Mouse (Mus musculus): ENCODE results near the gene Ddx39. TPM values are rescaled to one million over a fixed set of nuclear protein-coding genes. Genes with fewer than 3 reads are reported as not detected.

Gene Ddx39
- polyA plus RNA-seq, 1 experiment from 2014 or later = 92.4 TPM

GRCm38 (mm10) chr8:83725521-83726102 lies 10.6 kb downstream of the Ddx39 start:
- Histone ChIP-seq H3K27ac (ENCODE audit: low read length) (no peak overlapping the region), H3K9me3 (replicated peaks; ENCODE audit: control insufficient read depth, low read length, poor library complexity, severe bottlenecking) (no peaks in the 10 kb centered on the region), H3K4me3 (ENCODE audit: low read depth, low read length) (no peak overlapping the region), H3K9ac (ENCODE audit: low read depth, low read length) (no peak overlapping the region), H3K4me1 (ENCODE audit: control insufficient read depth, insufficient read depth, low read length) (no peaks in the 10 kb centered on the region), H3K27me3 (ENCODE audit: control insufficient read depth, insufficient read depth, low read depth, low read length) (no peaks in the 10 kb centered on the region), H3K4me2 (ENCODE audit: low read length) (no peak overlapping the region), H3K36me3 (ENCODE audit: control insufficient read depth, insufficient read depth, low read length) (peaks cover 34% of the 10 kb centered on the region)
- WGBS = 95% methylated on average over 8 of the region's 8 CpGs
- no peak for ATAC-seq

GRCm38 (mm10) chr8:83729009-83729807 lies 14.2 kb downstream of the Ddx39 start:
- Histone ChIP-seq H3K9ac (ENCODE audit: low read depth, low read length) (no peak overlapping the region), H3K27me3 (ENCODE audit: control insufficient read depth, insufficient read depth, low read depth, low read length) (no peaks in the 10 kb centered on the region), H3K4me2 (ENCODE audit: low read length) (no peak overlapping the region), H3K4me3 (ENCODE audit: low read depth, low read length) (no peak overlapping the region), H3K4me1 (ENCODE audit: control insufficient read depth, insufficient read depth, low read length) (no peaks in the 10 kb centered on the region), H3K36me3 (ENCODE audit: control insufficient read depth, insufficient read depth, low read length) (peaks cover 6% of the 10 kb centered on the region), H3K9me3 (replicated peaks; ENCODE audit: control insufficient read depth, low read length, poor library complexity, severe bottlenecking) (no peaks in the 10 kb centered on the region), H3K27ac (ENCODE audit: low read length) (no peak overlapping the region)
- WGBS = 84% methylated on average over 11 of the region's 11 CpGs
- no peak for ATAC-seq

- H3K9ac ChIP-seq (ENCODE audit: low read depth, low read length) = no peak overlapping the region
- no peak overlapping the region for H3K4me2 ChIP-seq (ENCODE audit: low read length)
- no peaks in the 10 kb centered on the region for H3K27me3 ChIP-seq (ENCODE audit: control insufficient read depth, insufficient read depth, low read depth, low read length)
- H3K4me3 ChIP-seq (ENCODE audit: low read depth, low read length) = no peak overlapping the region
- no peak overlapping the region for H3K27ac ChIP-seq (ENCODE audit: low read length)
- H3K9me3 ChIP-seq (replicated peaks; ENCODE audit: control insufficient read depth, low read length, poor library complexity, severe bottlenecking) = no peaks in the 10 kb centered on the region
- no peaks in the 10 kb centered on the region for H3K4me1 ChIP-seq (ENCODE audit: control insufficient read depth, insufficient read depth, low read length)
- 64% methylated on average over 5 of the region's 5 CpGs for WGBS
- ATAC-seq = no peak
- H3K36me3 ChIP-seq (ENCODE audit: control insufficient read depth, insufficient read depth, low read length) = no peaks in the 10 kb centered on the region
Measured at GRCm38 (mm10) chr8:83731906-83732305, 16.9 kb downstream of the Ddx39 start.

GRCm38 (mm10) chr8:83732919-83733318 lies 17.9 kb downstream of the Ddx39 start:
- no peak overlapping the region for H3K27ac ChIP-seq (ENCODE audit: low read length)
- no peaks in the 10 kb centered on the region for H3K36me3 ChIP-seq (ENCODE audit: control insufficient read depth, insufficient read depth, low read length)
- no peak overlapping the region for H3K9ac ChIP-seq (ENCODE audit: low read depth, low read length)
- no peak overlapping the region for H3K4me2 ChIP-seq (ENCODE audit: low read length)
- no peaks in the 10 kb centered on the region for H3K27me3 ChIP-seq (ENCODE audit: control insufficient read depth, insufficient read depth, low read depth, low read length)
- no peaks in the 10 kb centered on the region for H3K4me1 ChIP-seq (ENCODE audit: control insufficient read depth, insufficient read depth, low read length)
- WGBS = 86% methylated on average over 6 of the region's 6 CpGs
- no peak for ATAC-seq
- H3K4me3 ChIP-seq (ENCODE audit: low read depth, low read length) = no peak overlapping the region
- H3K9me3 ChIP-seq (replicated peaks; ENCODE audit: control insufficient read depth, low read length, poor library complexity, severe bottlenecking) = no peaks in the 10 kb centered on the region

- Histone ChIP-seq H3K4me1 (ENCODE audit: control insufficient read depth, insufficient read depth, low read length) (peaks cover 4% of the 10 kb centered on the region; the same call in 1 of the 2 replicates), H3K36me3 (ENCODE audit: control insufficient read depth, insufficient read depth, low read length) (no peaks in the 10 kb centered on the region), H3K27me3 (ENCODE audit: control insufficient read depth, insufficient read depth, low read depth, low read length) (peaks cover 18% of the 10 kb centered on the region), H3K4me2 (ENCODE audit: low read length) (no peak overlapping the region), H3K27ac (ENCODE audit: low read length) (no peak overlapping the region), H3K9me3 (replicated peaks; ENCODE audit: control insufficient read depth, low read length, poor library complexity, severe bottlenecking) (no peaks in the 10 kb centered on the region), H3K9ac (ENCODE audit: low read depth, low read length) (no peak overlapping the region), H3K4me3 (ENCODE audit: low read depth, low read length) (no peak overlapping the region)
- WGBS = 96% methylated on average over 4 of the region's 4 CpGs
- no peak for ATAC-seq
Measured at GRCm38 (mm10) chr8:83736681-83737080, 21.7 kb downstream of the Ddx39 start.

GRCm38 (mm10) chr8:83737346-83737745 lies 22.4 kb downstream of the Ddx39 start:
- Histone ChIP-seq H3K27me3 (ENCODE audit: control insufficient read depth, insufficient read depth, low read depth, low read length) (peaks cover 21% of the 10 kb centered on the region), H3K9me3 (replicated peaks; ENCODE audit: control insufficient read depth, low read length, poor library complexity, severe bottlenecking) (no peaks in the 10 kb centered on the region), H3K4me2 (ENCODE audit: low read length) (no peak overlapping the region), H3K36me3 (ENCODE audit: control insufficient read depth, insufficient read depth, low read length) (no peaks in the 10 kb centered on the region), H3K4me1 (ENCODE audit: control insufficient read depth, insufficient read depth, low read length) (peaks cover 4% of the 10 kb centered on the region; the same call in 1 of the 2 replicates), H3K27ac (ENCODE audit: low read length) (no peak overlapping the region), H3K9ac (ENCODE audit: low read depth, low read length) (no peak overlapping the region), H3K4me3 (ENCODE audit: low read depth, low read length) (no peak overlapping the region)
- no peak for ATAC-seq
- 88% methylated on average over 4 of the region's 4 CpGs for WGBS

GRCm38 (mm10) chr8:83737852-83738562 lies 23.0 kb downstream of the Ddx39 start:
- H3K9me3 ChIP-seq (replicated peaks; ENCODE audit: control insufficient read depth, low read length, poor library complexity, severe bottlenecking) = no peaks in the 10 kb centered on the region
- ATAC-seq = no peak
- no peak overlapping the region for H3K4me2 ChIP-seq (ENCODE audit: low read length)
- H3K27me3 ChIP-seq (ENCODE audit: control insufficient read depth, insufficient read depth, low read depth, low read length) = peaks cover 21% of the 10 kb centered on the region
- no peak overlapping the region for H3K9ac ChIP-seq (ENCODE audit: low read depth, low read length)
- 74% methylated on average over 4 of the region's 4 CpGs for WGBS
- H3K27ac ChIP-seq (ENCODE audit: low read length) = no peak overlapping the region
- no peaks in the 10 kb centered on the region for H3K36me3 ChIP-seq (ENCODE audit: control insufficient read depth, insufficient read depth, low read length)
- peaks cover 4% of the 10 kb centered on the region; the same call in 1 of the 2 replicates for H3K4me1 ChIP-seq (ENCODE audit: control insufficient read depth, insufficient read depth, low read length)
- no peak overlapping the region for H3K4me3 ChIP-seq (ENCODE audit: low read depth, low read length)

- Histone ChIP-seq H3K9me3 (replicated peaks; ENCODE audit: control insufficient read depth, low read length, poor library complexity, severe bottlenecking) (no peaks in the 10 kb centered on the region), H3K36me3 (ENCODE audit: control insufficient read depth, insufficient read depth, low read length) (no peaks in the 10 kb centered on the region), H3K4me1 (ENCODE audit: control insufficient read depth, insufficient read depth, low read length) (peaks cover 4% of the 10 kb centered on the region; the same call in 1 of the 2 replicates), H3K27me3 (ENCODE audit: control insufficient read depth, insufficient read depth, low read depth, low read length) (peaks cover 21% of the 10 kb centered on the region), H3K27ac (ENCODE audit: low read length) (no peak overlapping the region), H3K9ac (ENCODE audit: low read depth, low read length) (no peak overlapping the region), H3K4me3 (ENCODE audit: low read depth, low read length) (no peak overlapping the region), H3K4me2 (ENCODE audit: low read length) (peak overlapping the region; percentile 21; the same call in 1 of the 2 replicates)
- WGBS = 76% methylated on average over 10 of the region's 10 CpGs
- no peak for ATAC-seq
Measured at GRCm38 (mm10) chr8:83738949-83739710, 24.2 kb downstream of the Ddx39 start.

Data from midbrain, embryonic 16.5 days (tissue).